Mouse (Mus musculus) forebrain, embryonic 13.5 days (tissue): ENCODE data around the gene Wasf3. TPM values are rescaled to one million over a fixed set of nuclear protein-coding genes. Genes with fewer than 3 reads are reported as not detected.
"Not testable (repeated sequence)": the region's sequence is repeated elsewhere in the genome, so short reads cannot be mapped to it uniquely, and the experiment has no call there.

Experiments used
- ATAC-seq: fragments of 200-750 bp; cut with Nextera tagmentation; 2 replicates; pipeline ENCODE4 v1.8.0; 2017
- H3K27ac ChIP-seq: fragments of 300-500 bp; sonication (generic); 2 replicates; pipeline ENCODE4 v1.5.1; 2015; ENCODE audit warnings: inconsistent platforms, mild to moderate bottlenecking, moderate library complexity
- H3K27me3 ChIP-seq: fragments of 300-500 bp; sonication (generic); 2 replicates; pipeline ENCODE4 v1.6.1; 2015; ENCODE audit warnings: mild to moderate bottlenecking, inconsistent platforms
- H3K36me3 ChIP-seq: fragments of 300-500 bp; sonication (generic); 2 replicates; pipeline ENCODE4 v1.6.1; 2015; ENCODE audit warnings: mild to moderate bottlenecking, inconsistent platforms; ENCODE audit not compliant: poor library complexity, severe bottlenecking
- H3K4me1 ChIP-seq: fragments of 300-500 bp; sonication (generic); 2 replicates; pipeline ENCODE4 v1.6.1; 2015; ENCODE audit warnings: inconsistent platforms
- H3K4me2 ChIP-seq: fragments of 300-500 bp; sonication (generic); 2 replicates; pipeline ENCODE4 v1.6.1; 2015; ENCODE audit warnings: inconsistent platforms, mild to moderate bottlenecking, moderate library complexity
- H3K4me3 ChIP-seq: fragments of 300-500 bp; sonication (generic); 2 replicates; pipeline ENCODE4 v1.5.1; 2015; ENCODE audit warnings: mild to moderate bottlenecking, inconsistent platforms
- H3K9ac ChIP-seq: fragments of 300-500 bp; sonication (generic); 2 replicates; pipeline ENCODE4 v1.6.1; 2015; ENCODE audit warnings: mild to moderate bottlenecking, inconsistent platforms
- H3K9me3 ChIP-seq: fragments of 300-500 bp; sonication (generic); replicated peaks from 2 replicates; pipeline ENCODE4 v1.6.1; 2016; ENCODE audit warnings: inconsistent platforms
- WGBS: fragments of 180-500 bp; shearing (Covaris S2); methylation state at CpG from one replicate; pipeline ENCODE4 v1.1.7; 2015; 5-methylcytosine and 5-hydroxymethylcytosine counted together
- polyA plus RNA-seq: library from polyadenylated mRNA; unstranded; fragments of >200 nt; fragmentation: Nextera tagmentation; extraction: Ambion mirVana; gene quantifications from 2 replicates; pipeline ENCODE4 v1.2.1, GENCODE M21; 2015

The Wasf3 gene
- polyA plus RNA-seq, 1 experiment from 2014 or later, result 7.3 TPM

GRCm38 (mm10) chr5:146370794-146371193, 14.0 kb upstream of the Wasf3 start:
- Histone ChIP-seq H3K4me2 (no peak overlapping the region), H3K27ac (no peak overlapping the region), H3K9ac (no peak overlapping the region), H3K4me1 (peaks cover 4% of the 10 kb centered on the region; the same call in 1 of the 2 replicates), H3K36me3 (no peaks in the 10 kb centered on the region), H3K9me3 (no peaks in the 10 kb centered on the region), H3K4me3 (no peak overlapping the region), H3K27me3 (no peaks in the 10 kb centered on the region)
- WGBS, result 88% methylated on average over 8 of the region's 8 CpGs
- no peak for ATAC-seq

- Histone ChIP-seq H3K27ac (no peak overlapping the region), H3K4me2 (no peak overlapping the region), H3K4me1 (peaks cover 3% of the 10 kb centered on the region; the same call in 1 of the 2 replicates), H3K27me3 (no peaks in the 10 kb centered on the region), H3K4me3 (no peak overlapping the region), H3K9me3 (no peaks in the 10 kb centered on the region), H3K9ac (no peak overlapping the region), H3K36me3 (no peaks in the 10 kb centered on the region)
- 71% methylated on average over 11 of the region's 11 CpGs for WGBS
- ATAC-seq, result peak; percentile 21; the same call in 1 of the 2 replicates
Observed at GRCm38 (mm10) chr5:146373238-146373637, 11.5 kb upstream of the Wasf3 start.

DNA sequence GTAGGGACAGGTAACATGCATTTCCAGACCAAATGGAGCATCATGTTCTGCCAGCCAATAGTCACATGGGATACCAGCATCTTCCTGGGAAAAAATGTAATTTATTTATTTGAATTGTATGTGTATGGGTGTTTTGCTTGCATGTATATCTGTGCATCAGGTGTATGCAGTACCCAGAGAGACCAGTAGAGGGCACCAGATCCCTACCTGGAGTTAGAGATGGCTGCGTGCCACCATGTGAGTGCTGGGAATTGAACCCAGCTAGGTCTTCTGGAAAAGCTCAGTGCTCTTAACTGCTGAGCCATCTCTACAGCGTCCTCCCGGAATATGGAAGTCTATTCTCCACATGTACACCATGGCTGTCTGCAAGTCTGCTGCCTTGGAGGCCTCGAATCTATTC, 8.2 kb upstream of the Wasf3 start:
- no peak overlapping the region for H3K4me2 ChIP-seq

DNA sequence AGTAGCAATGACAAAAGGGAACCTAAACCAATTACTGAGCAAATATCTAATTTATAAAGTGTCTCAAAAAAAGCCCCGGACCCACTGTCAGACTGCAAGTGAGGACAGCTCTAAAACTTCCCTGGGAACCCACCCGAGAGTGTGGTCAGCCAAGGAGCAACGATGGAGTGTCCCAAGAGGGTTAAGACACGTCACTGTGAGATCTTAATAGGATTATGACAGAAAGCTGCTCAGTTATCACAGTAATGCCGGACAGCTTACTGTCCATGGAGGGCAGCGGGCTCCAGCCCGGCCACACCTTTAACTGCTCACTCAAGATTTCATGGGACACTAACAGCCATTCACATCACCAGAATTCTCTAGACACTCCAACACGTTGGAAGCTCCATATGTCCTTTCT, 4.7 kb upstream of the Wasf3 start:
- Histone ChIP-seq H3K4me2 (no peak overlapping the region), H3K4me3 (no peak overlapping the region), H3K27ac (no peak overlapping the region), H3K36me3 (no peaks in the 10 kb centered on the region), H3K9ac (no peak overlapping the region), H3K4me1 (no peaks in the 10 kb centered on the region), H3K9me3 (no peaks in the 10 kb centered on the region; the same call in 1 of the 2 replicates), H3K27me3 (no peaks in the 10 kb centered on the region)
- WGBS, result 78% methylated on average over 8 of the region's 8 CpGs
- ATAC-seq, result no peak

More for the DNA sequence above, 8.2 kb upstream of the Wasf3 start:
- no peak overlapping the region for H3K4me3 ChIP-seq
- no peaks in the 10 kb centered on the region for H3K4me1 ChIP-seq
- WGBS, result 75% methylated on average over 4 of the region's 4 CpGs
- no peak overlapping the region for H3K9ac ChIP-seq
- no peak overlapping the region for H3K27ac ChIP-seq
- H3K36me3 ChIP-seq, result no peaks in the 10 kb centered on the region
- no peak for ATAC-seq
- H3K9me3 ChIP-seq, result no peaks in the 10 kb centered on the region
- H3K27me3 ChIP-seq, result no peaks in the 10 kb centered on the region

DNA sequence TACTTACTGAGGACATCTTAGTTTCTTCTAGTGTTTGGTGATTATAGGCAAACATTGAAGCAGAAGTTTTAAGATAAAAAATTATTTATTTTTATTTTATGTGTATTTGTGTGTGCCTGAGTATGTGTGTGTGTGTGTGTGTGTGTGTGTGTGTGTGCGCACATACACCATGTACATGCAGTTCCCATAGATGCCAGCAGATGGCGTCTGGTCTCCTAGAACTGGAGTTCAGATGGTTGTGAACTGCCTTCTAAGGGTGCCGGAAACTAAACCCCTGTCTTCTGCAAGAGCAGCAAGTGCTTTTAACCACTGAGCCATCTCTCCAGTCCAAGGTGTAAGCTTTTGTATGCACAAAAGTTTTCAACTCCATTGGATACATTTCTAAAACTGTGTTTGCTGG, 2.5 kb upstream of the Wasf3 start:
- H3K4me1 ChIP-seq, result peaks cover 7% of the 10 kb centered on the region; the same call in 1 of the 2 replicates
- H3K27me3 ChIP-seq, result no peaks in the 10 kb centered on the region
- no peak overlapping the region for H3K4me3 ChIP-seq
- no peak overlapping the region for H3K27ac ChIP-seq
- H3K9me3 ChIP-seq, result peaks cover 5% of the 10 kb centered on the region
- 74% methylated on average over 3 of the region's 3 CpGs for WGBS
- H3K9ac ChIP-seq, result no peak overlapping the region
- H3K4me2 ChIP-seq, result no peak overlapping the region
- no peak for ATAC-seq
- H3K36me3 ChIP-seq, result 0 out of 2 replicates have a peak, but pooled peaks cover 4% of the 10 kb centered on the region

- H3K9ac ChIP-seq, result no peak overlapping the region
- H3K27me3 ChIP-seq, result no peaks in the 10 kb centered on the region
- no peak overlapping the region for H3K4me3 ChIP-seq
- no peak overlapping the region for H3K4me2 ChIP-seq
- peaks cover 7% of the 10 kb centered on the region; the same call in 1 of the 2 replicates for H3K4me1 ChIP-seq
- 0 out of 2 replicates have a peak, but pooled peaks cover 8% of the 10 kb centered on the region for H3K36me3 ChIP-seq
- WGBS, result 80% methylated on average over 6 of the region's 6 CpGs
- peaks cover 6% of the 10 kb centered on the region for H3K9me3 ChIP-seq
- no peak overlapping the region for H3K27ac ChIP-seq
- no peak for ATAC-seq
Observed at GRCm38 (mm10) chr5:146383401-146383800, 1.4 kb upstream of the Wasf3 start.

DNA sequence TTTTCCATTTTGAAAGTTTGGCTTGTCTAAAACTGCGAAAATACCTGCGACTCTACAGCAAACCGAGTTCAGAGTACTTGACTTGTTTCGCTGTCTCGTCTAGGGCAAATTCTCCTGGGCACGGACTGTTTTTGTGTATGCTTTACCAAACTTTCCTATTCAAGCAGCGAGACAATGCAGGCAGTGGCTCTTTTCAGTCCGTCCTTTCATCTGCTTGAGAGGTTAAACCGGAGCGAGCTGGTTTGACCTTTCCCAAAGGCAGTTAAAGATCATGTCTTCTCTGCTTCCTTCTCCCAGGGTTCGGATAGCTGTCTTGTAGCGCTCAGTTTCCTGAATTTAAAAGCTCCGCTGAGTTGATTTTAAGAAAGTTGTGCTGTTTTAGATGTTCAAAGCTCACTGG, 1.2 kb downstream of the Wasf3 start:
- peaks cover 8% of the 10 kb centered on the region; the same call in 1 of the 2 replicates for H3K4me1 ChIP-seq
- 3% methylated on average over 13 of the region's 13 CpGs for WGBS

GRCm38 (mm10) chr5:146386906-146387305, 2.1 kb downstream of the Wasf3 start:
- Histone ChIP-seq H3K27ac (no peak overlapping the region), H3K9me3 (peaks cover 6% of the 10 kb centered on the region), H3K36me3 (0 out of 2 replicates have a peak, but pooled peaks cover 8% of the 10 kb centered on the region), H3K4me2 (no peak overlapping the region), H3K4me1 (peaks cover 12% of the 10 kb centered on the region; the same call in 1 of the 2 replicates), H3K4me3 (no peak overlapping the region), H3K27me3 (no peaks in the 10 kb centered on the region), H3K9ac (no peak overlapping the region)
- 88% methylated on average over 4 of the region's 4 CpGs for WGBS
- no peak for ATAC-seq

More for the DNA sequence above, 1.2 kb downstream of the Wasf3 start:
- Histone ChIP-seq H3K27me3 (no peaks in the 10 kb centered on the region), H3K4me3 (peak overlapping the region; percentile 73), H3K9me3 (peaks cover 6% of the 10 kb centered on the region), H3K27ac (no peak overlapping the region), H3K4me2 (peak overlapping the region; percentile 81), H3K9ac (peak overlapping the region; percentile 79), H3K36me3 (0 out of 2 replicates have a peak, but pooled peaks cover 8% of the 10 kb centered on the region)
- ATAC-seq, result no peak

GRCm38 (mm10) chr5:146394563-146394962, 9.8 kb downstream of the Wasf3 start:
- 0 out of 2 replicates have a peak, but pooled peaks cover 5% of the 10 kb centered on the region for H3K4me1 ChIP-seq
- peaks cover 4% of the 10 kb centered on the region; the same call in 1 of the 2 replicates for H3K36me3 ChIP-seq
- peaks cover 44% of the 10 kb centered on the region for H3K9me3 ChIP-seq
- H3K27me3 ChIP-seq, result no peaks in the 10 kb centered on the region
- no peak overlapping the region for H3K4me3 ChIP-seq
- WGBS, result 93% methylated on average over 7 of the region's 7 CpGs
- ATAC-seq, result no peak
- no peak overlapping the region for H3K4me2 ChIP-seq
- H3K27ac ChIP-seq, result no peak overlapping the region
- H3K9ac ChIP-seq, result no peak overlapping the region

- H3K4me1 ChIP-seq, result peaks cover 4% of the 10 kb centered on the region
- no peak overlapping the region for H3K27ac ChIP-seq
- ATAC-seq, result no peak
- no peak overlapping the region for H3K9ac ChIP-seq
- no peaks in the 10 kb centered on the region for H3K27me3 ChIP-seq
- H3K4me3 ChIP-seq, result no peak overlapping the region
- peaks cover 4% of the 10 kb centered on the region; the same call in 1 of the 2 replicates for H3K36me3 ChIP-seq
- no peak overlapping the region for H3K4me2 ChIP-seq
- H3K9me3 ChIP-seq, result peaks cover 44% of the 10 kb centered on the region
- WGBS, result 82% methylated on average over 5 of the region's 5 CpGs
Observed at GRCm38 (mm10) chr5:146397253-146397652, 12.5 kb downstream of the Wasf3 start.

DNA sequence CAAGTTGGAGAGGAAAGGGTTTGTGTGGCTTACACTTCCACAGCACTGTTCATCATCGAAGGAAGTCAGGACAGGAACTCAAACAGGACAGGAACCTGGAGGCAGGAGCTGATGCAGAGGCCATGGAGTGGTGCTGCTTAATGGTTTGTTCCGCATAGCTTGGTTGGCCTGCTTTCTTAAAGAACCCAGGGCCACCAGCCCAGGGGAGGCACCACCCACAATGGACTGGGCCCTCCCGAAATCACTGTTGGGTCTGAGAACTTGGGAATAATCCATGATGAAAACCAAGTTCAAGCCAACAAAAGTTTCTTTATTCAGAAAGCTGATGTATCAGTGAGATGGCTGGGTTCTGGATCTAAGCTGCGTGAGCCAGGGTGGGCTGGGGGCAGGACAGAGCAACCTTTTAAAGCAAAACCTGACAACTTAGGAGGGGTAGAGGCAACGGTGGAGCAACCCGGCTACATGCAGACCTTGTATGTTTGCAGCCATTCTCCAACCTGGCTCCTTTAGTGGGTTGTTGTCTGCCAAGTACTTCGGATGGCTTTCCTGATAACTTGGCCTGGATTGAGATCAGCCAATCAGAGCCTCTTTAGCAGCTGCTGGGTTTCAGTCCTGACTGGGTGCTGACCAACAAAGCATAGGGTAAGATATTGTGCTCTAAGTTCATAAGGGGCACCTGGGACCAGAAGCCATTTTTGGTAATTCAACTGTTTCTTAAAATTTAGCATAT, 13.8 kb downstream of the Wasf3 start:
- no peak overlapping the region for H3K27ac ChIP-seq
- H3K9ac ChIP-seq, result no peak overlapping the region
- no peaks in the 10 kb centered on the region for H3K27me3 ChIP-seq
- 91% methylated on average over 7 of the region's 7 CpGs for WGBS
- peaks cover 7% of the 10 kb centered on the region for H3K4me1 ChIP-seq
- H3K36me3 ChIP-seq, result peaks cover 4% of the 10 kb centered on the region; the same call in 1 of the 2 replicates
- no peak overlapping the region for H3K4me3 ChIP-seq
- no peak overlapping the region for H3K4me2 ChIP-seq
- ATAC-seq, result no peak
- peaks cover 35% of the 10 kb centered on the region for H3K9me3 ChIP-seq

DNA sequence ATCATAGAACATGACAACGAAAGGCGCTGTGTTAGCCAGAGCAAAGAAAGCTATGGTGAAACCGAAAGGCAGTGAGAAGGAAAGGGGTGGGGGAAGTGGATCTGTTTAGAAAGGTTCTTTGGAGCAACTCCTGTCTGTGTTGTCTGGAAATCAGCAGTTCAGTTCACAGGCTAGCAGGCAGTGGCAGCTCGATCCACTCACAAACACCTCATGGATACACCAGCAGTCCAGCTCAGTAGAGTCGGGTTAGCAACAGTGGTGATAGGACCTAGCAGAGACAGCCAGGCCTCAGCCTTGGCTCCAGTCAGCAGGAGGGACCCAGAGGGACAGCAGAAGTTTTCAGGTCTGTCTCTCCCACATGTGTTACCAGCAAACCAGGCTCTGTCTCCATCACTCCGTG, 16.2 kb downstream of the Wasf3 start:
- H3K27ac ChIP-seq, H3K27me3 ChIP-seq, H3K9ac ChIP-seq, H3K36me3 ChIP-seq, ATAC-seq, H3K4me1 ChIP-seq, H3K4me3 ChIP-seq, H3K4me2 ChIP-seq: not testable (repeated sequence)
- 95% methylated on average over 6 of the region's 6 CpGs for WGBS
- H3K9me3 ChIP-seq, result peaks cover 13% of the 10 kb centered on the region
